Mouse (Mus musculus) CH12.LX (cell line): Measurements from ENCODE around the gene Chst8.

Experiments used
- CTCF ChIP-seq, 2 experiments: IDR thresholded peaks in 1 of 2; conservative IDR thresholded peaks in 1 of 2; 2 replicates each; pipeline ENCODE4 v1.5.1; 2011 to 2012; ENCODE audit warnings: low read depth in 2 of 2, low read length in 2 of 2, improper control_type of control experiment in 1 of 2, inconsistent platforms in 1 of 2, mild to moderate bottlenecking in 1 of 2, moderate library complexity in 1 of 2
- EP300 ChIP-seq: IDR thresholded peaks from 2 replicates; pipeline ENCODE4 v1.6.1; 2011; ENCODE audit warnings: low read length, improper control_type of control experiment
- MAFK ChIP-seq: IDR thresholded peaks from 2 replicates; pipeline ENCODE4 v1.6.1; 2011; ENCODE audit warnings: low read length, improper control_type of control experiment; ENCODE audit not compliant: insufficient replicate concordance
- MYC ChIP-seq: IDR thresholded peaks from 2 replicates; pipeline ENCODE4 v1.6.1; 2011; ENCODE audit warnings: low read depth, mild to moderate bottlenecking, improper control_type of control experiment, low read length
- POLR2A ChIP-seq: IDR thresholded peaks from 2 replicates; pipeline ENCODE4 v1.6.1; 2011; ENCODE audit warnings: low read depth, mild to moderate bottlenecking, improper control_type of control experiment, low read length
- RAD21 ChIP-seq: IDR thresholded peaks from 2 replicates; pipeline ENCODE4 v1.6.1; 2011; ENCODE audit warnings: low read depth, mild to moderate bottlenecking, low read length, improper control_type of control experiment, moderate library complexity
- UBTF ChIP-seq: IDR thresholded peaks from 2 replicates; pipeline ENCODE4 v1.6.1; 2012; ENCODE audit warnings: low read depth, mild to moderate bottlenecking, inconsistent platforms, low read length, improper control_type of control experiment, moderate library complexity
- USF2 ChIP-seq: conservative IDR thresholded peaks from 2 replicates; pipeline ENCODE4 v1.6.1; 2011; ENCODE audit warnings: low read depth, low read length, improper control_type of control experiment

DNA sequence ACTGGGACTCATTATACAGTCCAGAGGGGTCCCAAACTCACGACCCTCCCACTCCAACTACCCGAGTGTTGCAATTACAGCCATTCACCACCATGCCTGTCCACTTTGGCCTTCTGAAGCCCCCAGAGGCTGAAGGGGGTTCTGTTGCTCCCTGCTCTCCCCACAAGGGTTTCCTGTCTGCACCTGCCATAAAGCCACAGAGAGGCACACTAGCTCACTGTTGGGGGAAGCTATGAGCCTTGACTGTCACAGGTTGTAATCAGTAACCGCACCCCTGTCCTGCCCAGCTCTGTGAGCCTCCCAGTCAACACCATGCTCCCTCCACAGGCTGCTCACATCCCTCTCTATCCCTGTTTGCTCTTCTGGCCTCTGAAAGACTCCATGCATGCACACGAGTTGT lies 64.0 kb downstream of the Chst8 start:
- TF ChIP-seq MAFK = no peak
- peak in 1 of 2 experiments; percentile 7; a peak in 1 of 4 replicates for TF ChIP-seq CTCF (conservative IDR thresholded peaks at IDR 0.05 in 1 of 2, IDR thresholded peaks at IDR 0.05 in 1 of 2; ENCODE audit: low read depth in 2 of 2, low read length in 2 of 2)
- no peak for TF ChIP-seq MYC
- no peak for TF ChIP-seq UBTF
- TF ChIP-seq POLR2A = no peak
- TF ChIP-seq EP300 = peak; percentile 13; the same call in 1 of the 2 replicates
- TF ChIP-seq RAD21 = no peak
- TF ChIP-seq USF2 = no peak
